Mouse (Mus musculus): ENCODE measurements around the gene B4galt1.

DNA sequence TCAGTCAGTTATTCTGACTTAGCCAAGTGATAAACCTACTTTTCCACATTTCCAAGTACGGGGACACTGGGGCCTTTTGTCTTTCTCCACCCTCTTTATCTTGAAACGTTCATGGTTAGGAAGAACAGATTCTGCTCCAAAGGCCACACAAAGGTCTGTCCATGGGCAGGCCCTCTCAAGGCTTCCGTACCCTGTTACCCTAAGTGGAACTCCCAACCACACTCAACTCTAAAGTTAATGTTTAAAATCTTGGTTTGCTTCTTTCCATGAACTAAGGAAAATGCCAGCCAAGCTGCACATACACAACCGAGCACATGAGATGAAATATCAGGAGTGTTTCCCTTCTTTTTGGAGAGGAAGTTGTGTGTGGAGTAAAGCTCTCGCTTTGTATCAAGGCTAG, 43.3 kb downstream of the B4galt1 start:
- TF ChIP-seq TAL1 (IDR thresholded peaks at IDR 0.05; ENCODE audit: low read length) (no peak), GATA1 (IDR thresholded peaks at IDR 0.05; ENCODE audit: low read length) (no peak)

Measured in erythroblast, embryonic 14.5 days (primary cell).